Mouse (Mus musculus) liver, embryonic 14.5 days (tissue): ENCODE results near the gene Farp1. TPM values are rescaled to one million over a fixed set of nuclear protein-coding genes. Genes with fewer than 3 reads are reported as not detected.

Experiments
- ATAC-seq: fragments of 200-750 bp; cut with Nextera tagmentation; 2 replicates; pipeline ENCODE4 v1.8.0; 2017; ENCODE audit warnings: moderate number of reproducible peaks, mild to moderate bottlenecking, moderate library complexity; ENCODE audit not compliant: insufficient read depth
- DNase-seq, 3 experiments: peaks; one replicate each; pipeline ENCODE4 v3.0.0-alpha.2; 2012 to 2013; ENCODE audit warnings: low read depth in 3 of 3, low spot score in 3 of 3
- H3K27ac ChIP-seq: fragments of 300-500 bp; sonication (generic); 2 replicates; pipeline ENCODE4 v1.5.1; 2014; ENCODE audit warnings: moderate library complexity, mild to moderate bottlenecking, control low read depth, inconsistent platforms
- H3K27me3 ChIP-seq: fragments of 300-500 bp; sonication (generic); 2 replicates; pipeline ENCODE4 v1.6.1; 2014; ENCODE audit warnings: mild to moderate bottlenecking, low read length, moderate library complexity; ENCODE audit not compliant: control insufficient read depth, insufficient read depth
- H3K36me3 ChIP-seq: fragments of 300-500 bp; sonication (generic); replicated peaks from 2 replicates; pipeline ENCODE4 v1.6.1; 2014; ENCODE audit warnings: low read depth; ENCODE audit not compliant: control insufficient read depth, insufficient read depth
- H3K4me1 ChIP-seq, 2 experiments: fragments of 200-500 bp in 1 of 2; fragments of 300-500 bp in 1 of 2; sonication (generic) in 1 of 2; replicated peaks; 2 replicates each; pipeline ENCODE4 v1.6.1; 2012 to 2014; ENCODE audit warnings: antibody characterized with exemption in 1 of 2, inconsistent platforms in 1 of 2, low read length in 1 of 2; ENCODE audit not compliant: control insufficient read depth in 2 of 2, insufficient read depth in 2 of 2
- H3K4me2 ChIP-seq: fragments of 300-500 bp; sonication (generic); 2 replicates; pipeline ENCODE4 v1.6.1; 2014; ENCODE audit warnings: low read depth, mild to moderate bottlenecking, control low read depth, moderate library complexity
- H3K4me3 ChIP-seq, 2 experiments: fragments of 200-500 bp in 1 of 2; fragments of 300-500 bp in 1 of 2; sonication (generic) in 1 of 2; 2 replicates each; pipeline ENCODE4 v1.5.1; 2012 to 2014; ENCODE audit warnings: low read depth in 2 of 2, low read length in 2 of 2, mild to moderate bottlenecking in 2 of 2, control low read depth in 1 of 2, inconsistent platforms in 1 of 2, moderate library complexity in 1 of 2; ENCODE audit not compliant: insufficient read depth in 1 of 2
- H3K9ac ChIP-seq: fragments of 300-500 bp; sonication (generic); replicated peaks from 2 replicates; pipeline ENCODE4 v1.6.1; 2014; ENCODE audit warnings: mild to moderate bottlenecking, control low read depth, moderate library complexity
- H3K9me3 ChIP-seq: fragments of 300-500 bp; sonication (generic); 2 replicates; pipeline ENCODE4 v1.6.1; 2016; ENCODE audit warnings: low read length, mixed read lengths; ENCODE audit not compliant: control insufficient read depth
- CTCF ChIP-seq: IDR thresholded peaks from 2 replicates; pipeline ENCODE4 v1.5.1; 2016; ENCODE audit warnings: antibody characterized with exemption, low read depth, control low read depth
- EP300 ChIP-seq: IDR thresholded peaks from 2 replicates; pipeline ENCODE4 v1.6.1; 2016; ENCODE audit warnings: antibody characterized with exemption, low read depth
- WGBS: fragments of 180-500 bp; shearing (Covaris S2); extraction: QIAGEN DNeasy Blood & Tissue Kit; methylation state at CpG from one replicate; pipeline ENCODE4 v1.1.7; 2014; ENCODE audit not compliant: insufficient replicate concordance; 5-methylcytosine and 5-hydroxymethylcytosine counted together
- polyA plus RNA-seq, 2 experiments: library from polyadenylated mRNA; depleted of rRNA in 1 of 2; stranded (reverse) in 1 of 2; unstranded in 1 of 2; fragments of >200 nt; fragmentation: Nextera tagmentation in 1 of 2; extraction: Ambion mirVana in 1 of 2; gene quantifications; 2 replicates each; pipeline versions ENCODE4 v1.2.1 to v1.2.3; 2012 to 2014

Gene Farp1
- polyA plus RNA-seq, 2 experiments, result 3.0 to 4.3 TPM

GRCm38 (mm10) chr14:121318382-121318781, 283.4 kb downstream of the Farp1 start:
- Histone ChIP-seq H3K9ac (no peak overlapping the region), H3K9me3 (no peaks in the 10 kb centered on the region), H3K36me3 (no peaks in the 10 kb centered on the region), H3K27ac (no peak overlapping the region), H3K4me2 (no peak overlapping the region), H3K27me3 (no peaks in the 10 kb centered on the region), H3K4me3 (no peak overlapping the region), H3K4me1 (peaks cover 0 to 10% of the 10 kb centered on the region in 2 experiments; a peak in 2 of 4 replicates)
- TF ChIP-seq CTCF (no peak), EP300 (no peak)
- 13% methylated on average over 5 of the region's 5 CpGs for WGBS
- DNase-seq (no peak), ATAC-seq (no peak)

GRCm38 (mm10) chr14:121322150-121322549, 287.1 kb downstream of the Farp1 start:
- H3K27me3 ChIP-seq, result no peaks in the 10 kb centered on the region
- H3K9me3 ChIP-seq, result no peaks in the 10 kb centered on the region
- H3K4me1 ChIP-seq, result peaks cover 0 to 18% of the 10 kb centered on the region in 2 experiments; a peak in 3 of 4 replicates
- ATAC-seq (no peak), DNase-seq (no peak)
- WGBS, result 68% methylated on average over 5 of the region's 5 CpGs
- no peak overlapping the region for H3K9ac ChIP-seq
- no peaks in the 10 kb centered on the region for H3K36me3 ChIP-seq
- no peak overlapping the region for H3K4me2 ChIP-seq
- H3K27ac ChIP-seq, result no peak overlapping the region
- TF ChIP-seq CTCF (no peak), EP300 (no peak)
- no peak overlapping the region for H3K4me3 ChIP-seq

- Histone ChIP-seq H3K9ac (no peak overlapping the region), H3K27ac (no peak overlapping the region), H3K27me3 (no peaks in the 10 kb centered on the region), H3K4me1 (peaks cover 0 to 18% of the 10 kb centered on the region in 2 experiments; a peak in 3 of 4 replicates), H3K4me2 (no peak overlapping the region), H3K36me3 (no peaks in the 10 kb centered on the region), H3K4me3 (no peak overlapping the region), H3K9me3 (no peaks in the 10 kb centered on the region)
- 61% methylated on average over 7 of the region's 7 CpGs for WGBS
- TF ChIP-seq EP300 (no peak), CTCF (no peak)
- ATAC-seq (no peak), DNase-seq (no peak)
Measured at GRCm38 (mm10) chr14:121322641-121323040, 287.6 kb downstream of the Farp1 start.

GRCm38 (mm10) chr14:121324521-121325330, 289.7 kb downstream of the Farp1 start:
- ATAC-seq (no peak), DNase-seq (no peak)
- Histone ChIP-seq H3K4me3 (no peak overlapping the region), H3K27me3 (no peaks in the 10 kb centered on the region), H3K27ac (no peak overlapping the region), H3K36me3 (no peaks in the 10 kb centered on the region), H3K4me1 (peaks cover 0 to 23% of the 10 kb centered on the region in 2 experiments; a peak in 3 of 4 replicates), H3K9ac (no peak overlapping the region), H3K4me2 (no peak overlapping the region), H3K9me3 (no peaks in the 10 kb centered on the region)
- TF ChIP-seq CTCF (peak; percentile 36; the same call in 1 of the 2 replicates), EP300 (no peak)
- WGBS, result 55% methylated on average over 17 of the region's 17 CpGs

- no peaks in the 10 kb centered on the region; the same call in 1 of the 2 replicates for H3K36me3 ChIP-seq
- H3K9me3 ChIP-seq, result no peaks in the 10 kb centered on the region
- ATAC-seq (no peak), DNase-seq (no peak)
- H3K9ac ChIP-seq, result no peak overlapping the region
- H3K4me2 ChIP-seq, result no peak overlapping the region
- no peak overlapping the region for H3K4me3 ChIP-seq
- no peak for TF ChIP-seq EP300
- H3K4me1 ChIP-seq, result peaks cover 0 to 27% of the 10 kb centered on the region in 2 experiments; a peak in 3 of 4 replicates
- WGBS, result 64% methylated on average over 2 of the region's 2 CpGs
- H3K27ac ChIP-seq, result no peak overlapping the region
- no peaks in the 10 kb centered on the region for H3K27me3 ChIP-seq
Measured at GRCm38 (mm10) chr14:121326432-121326831, 291.4 kb downstream of the Farp1 start.
